Mouse (Mus musculus): Measurements from ENCODE around the gene Mindy2. TPM values are rescaled to one million over a fixed set of nuclear protein-coding genes. Genes with fewer than 3 reads are reported as not detected.

The Mindy2 gene
- polyA plus RNA-seq, 1 experiment from 2014 or later: 8.9 TPM

DNA sequence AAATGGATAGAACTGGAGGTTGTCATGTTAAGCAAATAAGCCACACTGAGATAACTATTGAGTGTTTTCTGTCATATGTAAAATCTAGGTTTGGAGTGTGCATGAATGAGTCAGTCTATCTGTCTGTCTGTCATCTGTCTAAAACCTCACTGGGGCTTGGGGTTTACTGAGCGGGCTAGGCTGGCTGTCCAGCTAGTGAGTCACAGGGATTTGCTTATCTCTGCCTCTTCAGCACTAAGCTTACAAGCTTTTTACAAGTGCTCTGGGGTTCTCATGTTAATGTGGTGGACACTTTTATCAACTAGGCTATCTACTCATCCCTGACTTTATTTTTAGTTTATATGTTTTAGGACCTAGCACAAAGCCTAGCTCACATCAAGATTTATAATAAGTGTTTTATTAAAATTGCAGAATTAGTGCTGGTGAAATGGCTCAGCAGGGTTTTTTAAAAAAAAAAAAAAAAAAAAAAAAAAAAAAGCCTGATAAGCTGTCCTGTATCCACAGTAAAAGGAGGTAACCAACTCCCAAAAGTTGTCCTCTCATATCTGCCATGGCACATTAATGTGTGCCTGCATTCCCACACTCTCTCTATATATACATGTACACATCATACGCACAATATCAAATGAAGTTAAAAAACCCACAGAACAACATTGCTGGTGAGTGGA lies 31.5 kb upstream of the Mindy2 start:
- no peak for ATAC-seq (ENCODE audit: insufficient read depth, low FRiP score)
- H3K4me3 ChIP-seq (replicated peaks; ENCODE audit: low read length): no peak overlapping the region
- no peaks in the 10 kb centered on the region for H3K27me3 ChIP-seq (ENCODE audit: control insufficient read depth, insufficient read depth, low read length)
- no peaks in the 10 kb centered on the region for H3K9me3 ChIP-seq (replicated peaks; ENCODE audit: control insufficient read depth, low read length)
- H3K27ac ChIP-seq (ENCODE audit: low read length): no peak overlapping the region
- no peaks in the 10 kb centered on the region for H3K36me3 ChIP-seq (ENCODE audit: control insufficient read depth, insufficient read depth, low read length)
- WGBS: 81% methylated on average over 2 of the region's 2 CpGs
- H3K4me1 ChIP-seq (ENCODE audit: control insufficient read depth, insufficient read depth, low read length): peaks cover 7% of the 10 kb centered on the region; the same call in 1 of the 2 replicates
- no peak overlapping the region for H3K4me2 ChIP-seq (ENCODE audit: low read depth, low read length)
- H3K9ac ChIP-seq (ENCODE audit: low read length): no peak overlapping the region

- no peaks in the 10 kb centered on the region for H3K27me3 ChIP-seq (ENCODE audit: control insufficient read depth, insufficient read depth, low read length)
- WGBS: 39% methylated on average over 1 of the region's 1 CpGs
- H3K4me1 ChIP-seq (ENCODE audit: control insufficient read depth, insufficient read depth, low read length): peaks cover 17% of the 10 kb centered on the region
- H3K9me3 ChIP-seq (replicated peaks; ENCODE audit: control insufficient read depth, low read length): no peaks in the 10 kb centered on the region
- no peak overlapping the region for H3K9ac ChIP-seq (ENCODE audit: low read length)
- H3K36me3 ChIP-seq (ENCODE audit: control insufficient read depth, insufficient read depth, low read length): no peaks in the 10 kb centered on the region
- H3K27ac ChIP-seq (ENCODE audit: low read length): no peak overlapping the region
- H3K4me2 ChIP-seq (ENCODE audit: low read depth, low read length): no peak overlapping the region
- H3K4me3 ChIP-seq (replicated peaks; ENCODE audit: low read length): no peak overlapping the region
- ATAC-seq (ENCODE audit: insufficient read depth, low FRiP score): no peak
These were observed 25.2 kb upstream of the Mindy2 start for GRCm38 (mm10) chr9:70682202-70682601.

GRCm38 (mm10) chr9:70679132-70680091 lies 22.4 kb upstream of the Mindy2 start:
- Histone ChIP-seq H3K36me3 (ENCODE audit: control insufficient read depth, insufficient read depth, low read length) (no peaks in the 10 kb centered on the region), H3K9me3 (replicated peaks; ENCODE audit: control insufficient read depth, low read length) (no peaks in the 10 kb centered on the region), H3K27me3 (ENCODE audit: control insufficient read depth, insufficient read depth, low read length) (no peaks in the 10 kb centered on the region), H3K9ac (ENCODE audit: low read length) (peak overlapping the region; percentile 99), H3K27ac (ENCODE audit: low read length) (peak overlapping the region; percentile 97), H3K4me3 (replicated peaks; ENCODE audit: low read length) (peak overlapping the region; percentile 97), H3K4me1 (ENCODE audit: control insufficient read depth, insufficient read depth, low read length) (peaks cover 10% of the 10 kb centered on the region), H3K4me2 (ENCODE audit: low read depth, low read length) (peak overlapping the region; percentile 67)
- ATAC-seq (ENCODE audit: insufficient read depth, low FRiP score): peak; percentile 53; the same call in 1 of the 2 replicates
- under 1% methylated on average over 94 of the region's 103 CpGs for WGBS

GRCm38 (mm10) chr9:70678682-70679131 lies 21.7 kb upstream of the Mindy2 start, which contains the start of gene Adam10:
Gene Adam10 (plus strand): TSS chr9:70678997.
- H3K36me3 ChIP-seq (ENCODE audit: control insufficient read depth, insufficient read depth, low read length): no peaks in the 10 kb centered on the region
- ATAC-seq (ENCODE audit: insufficient read depth, low FRiP score): peak; percentile 100
- no peaks in the 10 kb centered on the region for H3K27me3 ChIP-seq (ENCODE audit: control insufficient read depth, insufficient read depth, low read length)
- H3K27ac ChIP-seq (ENCODE audit: low read length): peak within 1 kb of the TSS; percentile 97
- peak within 1 kb of the TSS; percentile 73 for H3K4me2 ChIP-seq (ENCODE audit: low read depth, low read length)
- H3K4me1 ChIP-seq (ENCODE audit: control insufficient read depth, insufficient read depth, low read length): peaks cover 10% of the 10 kb centered on the region
- 0% methylated on average over 45 of the region's 48 CpGs for WGBS
- peak within 1 kb of the TSS; percentile 97 for H3K4me3 ChIP-seq (replicated peaks; ENCODE audit: low read length)
- peak within 1 kb of the TSS; percentile 99 for H3K9ac ChIP-seq (ENCODE audit: low read length)
- H3K9me3 ChIP-seq (replicated peaks; ENCODE audit: control insufficient read depth, low read length): no peaks in the 10 kb centered on the region

GRCm38 (mm10) chr9:70675961-70676360 lies 19.0 kb upstream of the Mindy2 start:
- no peaks in the 10 kb centered on the region for H3K27me3 ChIP-seq (ENCODE audit: control insufficient read depth, insufficient read depth, low read length)
- 87% methylated on average over 5 of the region's 5 CpGs for WGBS
- ATAC-seq (ENCODE audit: insufficient read depth, low FRiP score): no peak
- H3K4me3 ChIP-seq (replicated peaks; ENCODE audit: low read length): no peak overlapping the region
- peaks cover 5% of the 10 kb centered on the region for H3K4me1 ChIP-seq (ENCODE audit: control insufficient read depth, insufficient read depth, low read length)
- no peaks in the 10 kb centered on the region for H3K9me3 ChIP-seq (replicated peaks; ENCODE audit: control insufficient read depth, low read length)
- no peak overlapping the region for H3K27ac ChIP-seq (ENCODE audit: low read length)
- no peaks in the 10 kb centered on the region for H3K36me3 ChIP-seq (ENCODE audit: control insufficient read depth, insufficient read depth, low read length)
- no peak overlapping the region for H3K9ac ChIP-seq (ENCODE audit: low read length)
- no peak overlapping the region for H3K4me2 ChIP-seq (ENCODE audit: low read depth, low read length)

DNA sequence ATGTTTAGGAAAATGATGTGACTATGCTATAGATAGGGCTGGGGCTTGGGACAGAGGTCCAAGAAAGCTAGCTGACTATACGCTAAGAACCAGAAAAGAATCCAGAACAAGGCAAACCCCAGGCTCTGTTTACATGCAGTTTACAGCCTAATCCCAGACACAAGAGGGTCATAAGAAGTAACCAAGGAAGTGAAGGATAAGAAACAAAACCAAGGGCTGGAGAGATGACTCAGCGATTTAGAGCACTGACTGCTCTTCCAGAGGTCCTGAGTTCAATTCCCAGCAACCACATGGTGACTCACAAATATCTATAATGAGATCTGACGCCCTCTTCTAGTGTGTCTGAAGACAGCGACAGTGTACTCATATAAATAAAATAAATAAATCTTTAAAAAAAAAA lies 18.1 kb upstream of the Mindy2 start:
- Histone ChIP-seq H3K36me3 (ENCODE audit: control insufficient read depth, insufficient read depth, low read length) (no peaks in the 10 kb centered on the region), H3K9ac (ENCODE audit: low read length) (no peak overlapping the region), H3K4me1 (ENCODE audit: control insufficient read depth, insufficient read depth, low read length) (peaks cover 5% of the 10 kb centered on the region), H3K9me3 (replicated peaks; ENCODE audit: control insufficient read depth, low read length) (no peaks in the 10 kb centered on the region), H3K4me2 (ENCODE audit: low read depth, low read length) (no peak overlapping the region), H3K4me3 (replicated peaks; ENCODE audit: low read length) (no peak overlapping the region), H3K27me3 (ENCODE audit: control insufficient read depth, insufficient read depth, low read length) (no peaks in the 10 kb centered on the region), H3K27ac (ENCODE audit: low read length) (no peak overlapping the region)
- WGBS: 73% methylated on average over 4 of the region's 4 CpGs
- no peak for ATAC-seq (ENCODE audit: insufficient read depth, low FRiP score)

DNA sequence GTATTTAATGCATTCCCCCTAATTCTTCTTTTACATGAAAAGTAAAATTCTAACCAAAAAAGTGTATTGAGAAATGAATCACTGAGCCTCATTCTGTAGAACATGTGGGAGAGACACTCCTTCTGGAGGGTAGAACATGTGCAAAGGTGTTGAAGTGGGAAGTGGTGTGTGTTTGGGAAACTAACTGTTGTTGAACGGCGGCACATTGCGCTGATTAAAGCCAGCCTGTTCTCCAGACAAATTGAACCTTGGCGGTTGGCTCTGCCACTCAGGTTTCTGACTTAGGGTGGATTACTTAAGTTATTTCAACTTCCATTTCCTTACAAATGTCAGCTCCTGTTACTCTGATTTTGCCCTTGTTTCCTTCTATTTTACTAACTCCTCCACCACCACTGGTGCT lies 16.7 kb upstream of the Mindy2 start:
- no peak overlapping the region for H3K27ac ChIP-seq (ENCODE audit: low read length)
- no peaks in the 10 kb centered on the region for H3K9me3 ChIP-seq (replicated peaks; ENCODE audit: control insufficient read depth, low read length)
- WGBS: 82% methylated on average over 4 of the region's 4 CpGs
- no peaks in the 10 kb centered on the region for H3K27me3 ChIP-seq (ENCODE audit: control insufficient read depth, insufficient read depth, low read length)
- H3K4me1 ChIP-seq (ENCODE audit: control insufficient read depth, insufficient read depth, low read length): peaks cover 5% of the 10 kb centered on the region
- H3K4me3 ChIP-seq (replicated peaks; ENCODE audit: low read length): no peak overlapping the region
- H3K9ac ChIP-seq (ENCODE audit: low read length): no peak overlapping the region
- no peaks in the 10 kb centered on the region for H3K36me3 ChIP-seq (ENCODE audit: control insufficient read depth, insufficient read depth, low read length)
- no peak overlapping the region for H3K4me2 ChIP-seq (ENCODE audit: low read depth, low read length)
- no peak for ATAC-seq (ENCODE audit: insufficient read depth, low FRiP score)

DNA sequence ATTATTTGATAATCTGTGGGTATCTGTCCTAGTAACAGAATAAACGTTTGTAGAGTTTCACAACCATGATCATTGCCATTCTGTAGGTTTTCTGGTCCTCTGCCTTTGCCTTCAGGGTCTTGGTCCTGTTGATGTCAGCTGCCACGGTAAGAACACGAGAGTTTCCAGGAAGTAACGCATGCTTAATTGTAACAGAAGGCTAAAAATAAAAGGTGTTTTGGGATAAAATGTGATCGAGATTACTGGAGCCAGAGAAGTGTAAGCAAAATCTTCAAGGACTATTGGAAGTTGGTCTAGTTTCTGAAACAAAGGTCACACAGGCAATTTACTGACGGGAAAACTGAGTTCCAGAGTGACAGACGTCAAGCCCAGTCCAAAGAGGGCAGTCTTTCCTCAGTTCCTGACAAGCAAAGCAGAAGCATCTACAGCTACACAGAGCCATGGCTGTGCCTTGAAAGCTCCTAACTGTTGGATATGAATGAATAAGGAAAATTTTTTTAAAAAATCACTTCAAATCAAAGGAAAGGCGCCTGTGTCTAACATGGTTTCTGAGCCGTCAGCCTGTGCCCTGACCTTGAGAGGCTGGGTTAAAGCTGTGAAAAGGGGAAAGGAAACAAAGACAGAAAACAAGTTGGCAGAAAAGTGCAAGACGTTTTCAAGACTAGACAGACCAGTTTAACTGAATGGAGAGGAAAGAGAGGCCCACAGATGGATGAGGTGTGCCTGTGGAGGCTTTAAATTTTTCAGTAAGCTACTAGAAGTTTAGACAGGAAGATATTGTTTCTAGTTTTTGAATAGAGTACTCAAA lies 15.0 kb upstream of the Mindy2 start:
- Histone ChIP-seq H3K9ac (ENCODE audit: low read length) (no peak overlapping the region), H3K36me3 (ENCODE audit: control insufficient read depth, insufficient read depth, low read length) (no peaks in the 10 kb centered on the region), H3K9me3 (replicated peaks; ENCODE audit: control insufficient read depth, low read length) (no peaks in the 10 kb centered on the region; the same call in 1 of the 2 replicates), H3K4me2 (ENCODE audit: low read depth, low read length) (peak overlapping the region; percentile 21; the same call in 1 of the 2 replicates), H3K4me3 (replicated peaks; ENCODE audit: low read length) (no peak overlapping the region), H3K27me3 (ENCODE audit: control insufficient read depth, insufficient read depth, low read length) (no peaks in the 10 kb centered on the region), H3K27ac (ENCODE audit: low read length) (peak overlapping the region; percentile 78), H3K4me1 (ENCODE audit: control insufficient read depth, insufficient read depth, low read length) (peaks cover 5% of the 10 kb centered on the region)
- ATAC-seq (ENCODE audit: insufficient read depth, low FRiP score): no peak; the same call in 1 of the 2 replicates
- WGBS: 41% methylated on average over 10 of the region's 10 CpGs

Measured in stomach, embryonic 16.5 days (tissue).